Mouse (Mus musculus) A20 (cell line): ENCODE data around the gene Prkcg.
"Not testable (repeated sequence)": the region's sequence is repeated elsewhere in the genome, so short reads cannot be mapped to it uniquely, and the experiment has no call there.

Source experiments
- DNase-seq: peaks from one replicate; pipeline ENCODE4 v3.0.0-alpha.2; 2011; ENCODE audit warnings: low read depth, low spot score

The Prkcg gene

GRCm38 (mm10) chr7:3290257-3291033, 1.5 kb downstream of the Prkcg start:
- peak; percentile 98 for DNase-seq

GRCm38 (mm10) chr7:3291197-3291596, 2.2 kb downstream of the Prkcg start:
- DNase-seq, result peak; percentile 35

- no peak for DNase-seq
Observed at GRCm38 (mm10) chr7:3291764-3292163, 2.8 kb downstream of the Prkcg start.

GRCm38 (mm10) chr7:3292271-3292670, 3.3 kb downstream of the Prkcg start:
- not testable (repeated sequence) for DNase-seq

GRCm38 (mm10) chr7:3292791-3293190, 3.8 kb downstream of the Prkcg start:
- peak; percentile 88 for DNase-seq

GRCm38 (mm10) chr7:3294794-3295193, 5.8 kb downstream of the Prkcg start:
- DNase-seq, result peak; percentile 37

GRCm38 (mm10) chr7:3295321-3296110, 6.5 kb downstream of the Prkcg start:
- peak; percentile 67 for DNase-seq

- no peak for DNase-seq
Observed at GRCm38 (mm10) chr7:3296711-3297110, 7.7 kb downstream of the Prkcg start.

GRCm38 (mm10) chr7:3299941-3300617, 11.1 kb downstream of the Prkcg start:
- peak; percentile 74 for DNase-seq

GRCm38 (mm10) chr7:3300891-3301627, 12.1 kb downstream of the Prkcg start:
- no peak for DNase-seq

GRCm38 (mm10) chr7:3301628-3302555, 12.9 kb downstream of the Prkcg start:
- no peak for DNase-seq

- DNase-seq, result peak; percentile 19
Observed at GRCm38 (mm10) chr7:3302556-3303275, 13.7 kb downstream of the Prkcg start.

GRCm38 (mm10) chr7:3303276-3303781, 14.3 kb downstream of the Prkcg start:
- DNase-seq, result peak; percentile 92

- no peak for DNase-seq
Observed at GRCm38 (mm10) chr7:3303789-3304188, 14.8 kb downstream of the Prkcg start.

GRCm38 (mm10) chr7:3304298-3304697, 15.3 kb downstream of the Prkcg start:
- DNase-seq, result peak; percentile 85

- DNase-seq, result peak; percentile 77
Observed at GRCm38 (mm10) chr7:3306400-3306799, 17.4 kb downstream of the Prkcg start.

GRCm38 (mm10) chr7:3308646-3309045, 19.7 kb downstream of the Prkcg start:
- no peak for DNase-seq

GRCm38 (mm10) chr7:3310233-3310632, 21.3 kb downstream of the Prkcg start:
- no peak for DNase-seq

GRCm38 (mm10) chr7:3313571-3313970, 24.6 kb downstream of the Prkcg start:
- no peak for DNase-seq

- no peak for DNase-seq
Observed at GRCm38 (mm10) chr7:3314121-3314520, 25.1 kb downstream of the Prkcg start.
